Mouse (Mus musculus): Measurements from ENCODE around the gene Rangrf.
"Not testable (repeated sequence)": the region's sequence is repeated elsewhere in the genome, so short reads cannot be mapped to it uniquely, and the experiment has no call there.

- not testable (repeated sequence) for TF ChIP-seq CTCF, EP300 (IDR thresholded peaks at IDR 0.05; ENCODE audit: low read depth)
Observed at GRCm38 (mm10) chr11:68962159-68962558, 12.8 kb downstream of the Rangrf start.
